Comparison of ENCODE assay signal across 8 mouse cellular contexts in the genomic region with DNA sequence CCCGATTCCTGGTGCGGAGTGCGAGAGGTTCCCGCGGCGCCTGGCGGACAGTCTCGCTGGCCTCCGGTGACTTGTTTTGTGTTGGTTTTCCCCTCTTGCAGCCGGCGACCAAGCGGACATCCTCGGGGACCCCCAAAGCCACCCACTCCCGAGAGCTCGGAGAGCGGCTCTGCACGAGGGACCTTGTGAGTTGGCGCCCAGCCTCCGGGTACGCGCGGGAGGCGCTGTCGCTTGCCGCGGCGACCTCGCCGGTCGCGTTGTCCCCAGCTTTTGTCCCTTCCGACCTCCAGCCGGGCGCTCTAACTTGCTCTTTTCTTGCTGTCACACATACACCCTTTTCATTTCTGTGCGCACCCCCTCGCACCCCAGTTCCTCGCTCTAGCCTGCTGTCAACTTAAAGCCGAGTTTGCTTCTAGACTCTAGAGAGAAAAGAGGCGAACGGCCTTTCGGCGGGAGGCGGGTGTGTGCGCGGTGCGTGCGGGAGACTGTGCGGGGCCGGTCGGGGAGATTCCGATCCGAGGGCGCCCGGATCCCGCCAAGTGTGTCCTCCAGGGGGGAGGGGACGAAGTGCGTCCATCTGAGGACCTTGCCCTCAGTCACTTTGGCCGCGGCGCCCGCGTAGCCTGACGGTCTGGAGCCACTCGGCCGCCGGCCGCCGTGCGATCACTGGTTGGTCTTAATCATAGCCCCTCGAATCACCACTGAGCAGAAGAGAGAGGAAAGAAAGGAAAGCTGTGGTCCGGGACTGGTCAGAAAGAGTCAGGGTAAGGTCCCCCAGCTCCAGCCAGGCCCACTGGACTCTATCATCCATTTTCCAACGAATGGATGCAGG. TPM values are rescaled to one million over a fixed set of nuclear protein-coding genes. Genes with fewer than 3 reads are reported as not detected.
DNase-seq lines count a peak whose midpoint lies in the region; ATAC-seq and TF ChIP-seq lines count a peak whose summit lies in the region.

No protein-coding gene starts in this region.

- H3K27me3 ChIP-seq in hindbrain, embryonic 10.5 days (ENCODE audit: insufficient read depth, poor library complexity, severe bottlenecking): peaks cover 84% of the 10 kb centered on the region
- peaks cover 84% of the 10 kb centered on the region for H3K27me3 ChIP-seq in limb, embryonic 12.5 days
- peaks cover 74% of the 10 kb centered on the region for H3K27me3 ChIP-seq in neural tube, embryonic 11.5 days (ENCODE audit: control insufficient read depth, insufficient read depth, low read length)

- peak overlapping the region; percentile 44 for H3K4me3 ChIP-seq in embryonic fibroblast, embryonic 13.5 days (ENCODE audit: insufficient read depth, low read length)
- H3K4me3 ChIP-seq in hindbrain, embryonic 10.5 days: peak overlapping the region; percentile 62
- peak overlapping the region; percentile 46 for H3K4me3 ChIP-seq in limb, embryonic 12.5 days (replicated peaks)
- peak overlapping the region; percentile 42 for H3K4me3 ChIP-seq in neural tube, embryonic 11.5 days (ENCODE audit: low read depth, low read length)

- no peak for TF ChIP-seq CTCF in embryonic fibroblast, embryonic 13.5 days (IDR thresholded peaks at IDR 0.05; ENCODE audit: borderline replicate concordance, insufficient read depth, low read length)

- no peak for ATAC-seq in limb, embryonic 12.5 days (ENCODE audit: insufficient number of reproducible peaks, insufficient read depth, low FRiP score, low TSS enrichment, low read depth)
- peak; percentile 48 for ATAC-seq in neural tube, embryonic 11.5 days (ENCODE audit: insufficient read depth, low FRiP score, low TSS enrichment)

- DNase-seq in urinary bladder, adult 2 months (ENCODE audit: low spot score): peak; percentile 22
- no peak for DNase-seq in urinary bladder, postnatal 4 days (ENCODE audit: low spot score in 2 of 2)
- peak; percentile 75 for DNase-seq in hindbrain, embryonic 10.5 days (ENCODE audit: low spot score)
- peak; percentile 68 for DNase-seq in neural tube, embryonic 11.5 days (ENCODE audit: low spot score)
- DNase-seq in right cerebral cortex, adult 18-20 months: no peak
- no peak for DNase-seq in layer of hippocampus, adult 11-12 months (ENCODE audit: low spot score)

- H3K27ac ChIP-seq in embryonic fibroblast, embryonic 13.5 days (ENCODE audit: insufficient read depth, low read length): no peak overlapping the region
- peak overlapping the region; percentile 81 for H3K27ac ChIP-seq in hindbrain, embryonic 10.5 days
- H3K27ac ChIP-seq in limb, embryonic 12.5 days: no peak overlapping the region
- no peak overlapping the region for H3K27ac ChIP-seq in neural tube, embryonic 11.5 days (ENCODE audit: low read depth, low read length)

- H3K4me1 ChIP-seq in embryonic fibroblast, embryonic 13.5 days (ENCODE audit: control insufficient read depth, insufficient read depth, low read length): no peaks in the 10 kb centered on the region
- peaks cover 63% of the 10 kb centered on the region for H3K4me1 ChIP-seq in hindbrain, embryonic 10.5 days (replicated peaks)
- peaks cover 52% of the 10 kb centered on the region for H3K4me1 ChIP-seq in limb, embryonic 12.5 days (replicated peaks)
- H3K4me1 ChIP-seq in neural tube, embryonic 11.5 days (ENCODE audit: control insufficient read depth, insufficient read depth, low read length): peaks cover 25% of the 10 kb centered on the region

- under 1% methylated on average over 72 of the region's 72 CpGs for WGBS in hindbrain, embryonic 10.5 days
- WGBS in limb, embryonic 12.5 days: under 1% methylated on average over 72 of the region's 72 CpGs
- WGBS in neural tube, embryonic 11.5 days: under 1% methylated on average over 72 of the region's 72 CpGs

- no peak for TF ChIP-seq POLR2A in embryonic fibroblast, embryonic 13.5 days (IDR thresholded peaks at IDR 0.05; ENCODE audit: low read depth, low read length)

- H3K9me3 ChIP-seq in hindbrain, embryonic 10.5 days: no peaks in the 10 kb centered on the region
- H3K9me3 ChIP-seq in limb, embryonic 12.5 days: no peaks in the 10 kb centered on the region
- H3K9me3 ChIP-seq in neural tube, embryonic 11.5 days (ENCODE audit: control insufficient read depth, low read length): no peaks in the 10 kb centered on the region

- peak overlapping the region; percentile 54 for H3K9ac ChIP-seq in limb, embryonic 12.5 days (replicated peaks)
- peak overlapping the region; percentile 55 for H3K9ac ChIP-seq in neural tube, embryonic 11.5 days (ENCODE audit: low read length)

- peak overlapping the region; percentile 87 for H3K4me2 ChIP-seq in limb, embryonic 12.5 days
- peak overlapping the region; percentile 83 for H3K4me2 ChIP-seq in neural tube, embryonic 11.5 days (ENCODE audit: low read depth)

- no peaks in the 10 kb centered on the region for H3K36me3 ChIP-seq in hindbrain, embryonic 10.5 days
- no peaks in the 10 kb centered on the region for H3K36me3 ChIP-seq in limb, embryonic 12.5 days
- H3K36me3 ChIP-seq in neural tube, embryonic 11.5 days (ENCODE audit: control insufficient read depth, insufficient read depth, low read length): no peaks in the 10 kb centered on the region

RNA-seq across cellular contexts. Expression of gene Esrrg, which starts 0.6 kb away (rescaled TPM):
- polyA plus RNA-seq in urinary bladder, adult 2 months (2012; rRNA removed): 0.43 and 0.53 TPM in 2 replicates
- polyA plus RNA-seq in embryonic fibroblast, embryonic 13.5 days (2011; ENCODE audit: insufficient read length, low read depth, missing spikeins): 0.54 and 0.68 TPM in 2 replicates
- 3.8 and 5.8 TPM in 2 replicates for polyA plus RNA-seq in hindbrain, embryonic 10.5 days (2016; fragmentation: Nextera tagmentation; extraction: Ambion mirVana)
- 1.6 and 1.9 TPM in 2 replicates for polyA plus RNA-seq in limb, embryonic 12.5 days (2016; fragmentation: Nextera tagmentation; extraction: Ambion mirVana)
- polyA plus RNA-seq in neural tube, embryonic 11.5 days (2014; fragmentation: Nextera tagmentation; extraction: Ambion mirVana): 12.5 and 12.7 TPM in 2 replicates

Comparison
In these comparisons a context has a peak if more than half of its experiments do, and no peak if none do; other contexts are left out.
1. DNase-seq: peak in urinary bladder, adult 2 months (single experiment), hindbrain, embryonic 10.5 days (single experiment) and neural tube, embryonic 11.5 days (single experiment); none in urinary bladder, postnatal 4 days (0 of 2), right cerebral cortex, adult 18-20 months (single experiment) and layer of hippocampus, adult 11-12 months (single experiment).
2. Peak in every context shown above with its lines, with median percentiles within 50 percentile points of each other: H3K4me3 ChIP-seq.